Mouse (Mus musculus): Measurements from ENCODE around the gene BC030500. TPM values are rescaled to one million over a fixed set of nuclear protein-coding genes. Genes with fewer than 3 reads are reported as not detected.

The BC030500 gene
- 5.9 and 6.0 TPM in 2 replicates for polyA plus RNA-seq (2014; fragmentation: Nextera tagmentation; extraction: Ambion mirVana)

- no peak for ATAC-seq
- H3K27ac ChIP-seq (ENCODE audit: low read depth, low read length) = 0 out of 2 replicates have a peak within 1 kb of the TSS, but pooled peaks have one; percentile 39
- no peaks in the 10 kb centered on the region for H3K9me3 ChIP-seq (replicated peaks; ENCODE audit: control insufficient read depth, low read length)
- H3K9ac ChIP-seq (ENCODE audit: low read length) = peak within 1 kb of the TSS; percentile 77
- H3K4me2 ChIP-seq (ENCODE audit: low read length) = peak within 1 kb of the TSS; percentile 96
- WGBS = 4% methylated on average over 14 of the region's 14 CpGs
- H3K36me3 ChIP-seq (ENCODE audit: control insufficient read depth, insufficient read depth, low read length) = no peaks in the 10 kb centered on the region
- DNase-seq (ENCODE audit: low spot score) = no peak
- H3K4me3 ChIP-seq (ENCODE audit: low read depth, low read length) = peak within 1 kb of the TSS; percentile 59
- 0 out of 2 replicates have a peak, but pooled peaks cover 3% of the 10 kb centered on the region for H3K4me1 ChIP-seq (ENCODE audit: control insufficient read depth, insufficient read depth, low read length)
- H3K27me3 ChIP-seq (replicated peaks; ENCODE audit: control insufficient read depth, insufficient read depth, low read length) = no peaks in the 10 kb centered on the region
Observed at GRCm38 (mm10) chr8:58911677-58912076, at the start of gene BC030500. Gene BC030500 (plus strand): TSS chr8:58911755.

DNA sequence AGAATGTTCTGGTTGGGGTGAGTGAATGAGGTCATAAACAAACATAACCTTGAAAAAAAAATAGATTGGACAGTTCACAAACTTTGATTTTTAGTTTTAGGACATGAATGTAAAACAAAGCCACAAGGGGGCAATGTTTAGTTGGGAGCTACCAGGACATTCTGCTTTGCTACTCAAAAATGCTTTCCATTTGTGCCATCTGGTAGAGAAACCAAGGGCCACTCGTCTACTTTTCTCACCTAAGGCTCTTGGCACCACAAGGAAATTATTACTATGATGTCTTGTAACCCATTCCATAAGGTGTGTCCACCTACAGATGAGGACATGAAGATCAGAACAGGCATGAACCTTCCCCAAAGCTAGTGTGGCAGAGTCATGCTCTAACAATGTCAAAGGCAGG, 25.1 kb upstream of the BC030500 start:
- DNase-seq (ENCODE audit: low spot score) (peak; percentile 56), ATAC-seq (0 out of 2 replicates have a peak, but pooled peaks have one; percentile 23)
- Histone ChIP-seq H3K4me2 (ENCODE audit: low read length) (no peak overlapping the region), H3K36me3 (ENCODE audit: control insufficient read depth, insufficient read depth, low read length) (no peaks in the 10 kb centered on the region), H3K9ac (ENCODE audit: low read length) (no peak overlapping the region), H3K27me3 (replicated peaks; ENCODE audit: control insufficient read depth, insufficient read depth, low read length) (no peaks in the 10 kb centered on the region), H3K4me3 (ENCODE audit: low read depth, low read length) (no peak overlapping the region), H3K4me1 (ENCODE audit: control insufficient read depth, insufficient read depth, low read length) (no peaks in the 10 kb centered on the region), H3K27ac (ENCODE audit: low read depth, low read length) (no peak overlapping the region), H3K9me3 (replicated peaks; ENCODE audit: control insufficient read depth, low read length) (no peaks in the 10 kb centered on the region)
- WGBS = 11% methylated on average over 1 of the region's 1 CpGs

GRCm38 (mm10) chr8:58890591-58890990, 21.0 kb upstream of the BC030500 start:
- Histone ChIP-seq H3K9me3 (replicated peaks; ENCODE audit: control insufficient read depth, low read length) (no peaks in the 10 kb centered on the region), H3K27me3 (replicated peaks; ENCODE audit: control insufficient read depth, insufficient read depth, low read length) (no peaks in the 10 kb centered on the region), H3K27ac (ENCODE audit: low read depth, low read length) (no peak overlapping the region), H3K4me3 (ENCODE audit: low read depth, low read length) (no peak overlapping the region), H3K4me2 (ENCODE audit: low read length) (no peak overlapping the region), H3K4me1 (ENCODE audit: control insufficient read depth, insufficient read depth, low read length) (no peaks in the 10 kb centered on the region), H3K9ac (ENCODE audit: low read length) (no peak overlapping the region), H3K36me3 (ENCODE audit: control insufficient read depth, insufficient read depth, low read length) (no peaks in the 10 kb centered on the region)
- ATAC-seq (no peak), DNase-seq (ENCODE audit: low spot score) (no peak)
- 96% methylated on average over 3 of the region's 3 CpGs for WGBS

DNA sequence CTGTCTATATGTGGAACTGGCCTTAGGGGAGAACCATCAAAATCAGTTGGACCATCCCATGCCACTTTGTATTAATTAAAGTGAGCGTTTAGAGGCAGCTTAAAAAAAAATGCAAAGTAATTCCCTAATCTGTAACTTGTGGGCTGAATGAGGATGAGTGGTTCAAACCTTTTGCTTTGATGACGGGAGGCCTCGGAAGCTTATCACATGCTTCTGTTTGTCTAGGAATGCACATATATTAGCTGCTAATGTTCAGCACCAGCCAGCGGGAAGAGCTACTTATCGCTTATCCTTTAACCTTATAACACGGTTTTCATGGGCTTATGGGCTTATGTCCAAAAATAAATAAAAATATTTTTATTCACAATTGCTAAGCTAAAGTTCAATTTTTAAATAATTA, 15.6 kb upstream of the BC030500 start:
- DNase-seq (ENCODE audit: low spot score) (no peak), ATAC-seq (no peak)
- no peak overlapping the region for H3K4me2 ChIP-seq (ENCODE audit: low read length)
- no peaks in the 10 kb centered on the region for H3K27me3 ChIP-seq (replicated peaks; ENCODE audit: control insufficient read depth, insufficient read depth, low read length)
- no peaks in the 10 kb centered on the region for H3K4me1 ChIP-seq (ENCODE audit: control insufficient read depth, insufficient read depth, low read length)
- no peaks in the 10 kb centered on the region for H3K36me3 ChIP-seq (ENCODE audit: control insufficient read depth, insufficient read depth, low read length)
- H3K9ac ChIP-seq (ENCODE audit: low read length) = no peak overlapping the region
- H3K9me3 ChIP-seq (replicated peaks; ENCODE audit: control insufficient read depth, low read length) = no peaks in the 10 kb centered on the region
- H3K27ac ChIP-seq (ENCODE audit: low read depth, low read length) = no peak overlapping the region
- no peak overlapping the region for H3K4me3 ChIP-seq (ENCODE audit: low read depth, low read length)
- WGBS = 70% methylated on average over 6 of the region's 6 CpGs

DNA sequence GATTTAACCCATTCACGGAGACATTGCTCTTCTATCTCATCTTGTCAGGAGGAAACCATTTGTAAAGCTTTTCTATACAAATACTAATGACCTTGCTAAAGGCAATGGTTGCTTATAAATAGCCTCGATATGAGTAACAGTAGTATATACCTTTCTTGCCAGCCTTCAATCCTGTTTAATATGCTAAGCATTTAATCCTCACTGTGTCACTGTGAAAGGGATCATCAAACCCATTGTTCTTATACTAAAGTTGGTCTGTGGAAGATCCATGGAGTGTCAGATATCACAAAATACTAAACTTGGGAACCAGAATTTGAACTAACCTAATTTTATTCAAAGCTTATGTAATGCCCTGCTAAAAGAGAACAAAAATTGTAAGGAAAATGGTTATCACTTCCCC, 7.1 kb upstream of the BC030500 start:
- no peaks in the 10 kb centered on the region for H3K9me3 ChIP-seq (replicated peaks; ENCODE audit: control insufficient read depth, low read length)
- no peaks in the 10 kb centered on the region for H3K27me3 ChIP-seq (replicated peaks; ENCODE audit: control insufficient read depth, insufficient read depth, low read length)
- H3K4me1 ChIP-seq (ENCODE audit: control insufficient read depth, insufficient read depth, low read length) = no peaks in the 10 kb centered on the region
- no peak overlapping the region for H3K27ac ChIP-seq (ENCODE audit: low read depth, low read length)
- no peak overlapping the region for H3K9ac ChIP-seq (ENCODE audit: low read length)
- DNase-seq (ENCODE audit: low spot score) = no peak
- WGBS = 14% methylated on average over 2 of the region's 2 CpGs
- H3K4me2 ChIP-seq (ENCODE audit: low read length) = no peak overlapping the region
- H3K36me3 ChIP-seq (ENCODE audit: control insufficient read depth, insufficient read depth, low read length) = no peaks in the 10 kb centered on the region
- no peak for ATAC-seq
- no peak overlapping the region for H3K4me3 ChIP-seq (ENCODE audit: low read depth, low read length)

GRCm38 (mm10) chr8:58912196-58912839, 763 bp downstream of the BC030500 start, which contains the start of gene Galntl6:
Gene Galntl6 (minus strand): TSS chr8:58912640.
- peak within 1 kb of the TSS; percentile 77 for H3K9ac ChIP-seq (ENCODE audit: low read length)
- 0 out of 2 replicates have a peak within 1 kb of the TSS, but pooled peaks have one; percentile 39 for H3K27ac ChIP-seq (ENCODE audit: low read depth, low read length)

DNA sequence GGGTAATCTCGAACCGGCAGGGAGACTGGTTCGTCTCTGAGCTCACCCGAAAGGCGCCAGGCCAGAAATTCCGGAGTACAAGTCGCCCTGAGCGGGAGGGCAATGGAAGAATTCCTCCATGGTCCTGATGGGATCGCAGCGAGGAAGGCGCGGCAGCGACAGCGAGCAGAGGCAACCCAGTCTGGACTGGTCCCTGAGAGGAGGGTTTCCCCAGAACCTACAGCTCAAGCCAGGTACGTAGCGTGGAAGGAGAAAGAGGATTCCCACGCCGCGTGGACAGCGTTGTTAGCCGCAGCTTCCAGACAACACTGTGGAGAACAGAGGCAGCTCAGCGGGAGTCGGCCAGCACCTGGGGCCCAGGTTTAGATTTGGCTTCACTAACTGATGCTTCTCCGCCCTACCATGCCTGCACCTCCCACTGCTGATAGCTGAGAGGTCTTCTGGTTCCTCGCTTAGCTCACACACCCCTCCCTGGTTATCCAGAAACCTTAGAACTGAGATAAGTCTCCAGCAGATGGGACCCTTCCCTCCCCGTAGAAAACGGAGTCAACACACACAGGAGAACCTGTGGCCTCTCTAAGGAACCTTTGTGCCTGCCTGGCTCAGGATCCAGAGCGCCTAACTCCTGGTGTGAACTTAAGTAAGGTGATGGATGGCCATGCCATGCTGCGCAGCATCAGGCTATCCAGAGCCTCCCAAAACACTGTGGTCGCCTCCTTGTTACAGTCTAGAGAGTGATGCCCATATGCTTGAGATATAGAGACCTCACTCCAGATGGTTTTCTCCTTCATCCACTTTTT, 1.5 kb downstream of the BC030500 start:
- DNase-seq (ENCODE audit: low spot score) (peak; percentile 43), ATAC-seq (peak; percentile 83)
- Histone ChIP-seq H3K27ac (ENCODE audit: low read depth, low read length) (0 out of 2 replicates have a peak overlapping the region, but pooled peaks have one; percentile 39), H3K4me1 (ENCODE audit: control insufficient read depth, insufficient read depth, low read length) (0 out of 2 replicates have a peak, but pooled peaks cover 3% of the 10 kb centered on the region), H3K9me3 (replicated peaks; ENCODE audit: control insufficient read depth, low read length) (no peaks in the 10 kb centered on the region), H3K9ac (ENCODE audit: low read length) (peak overlapping the region; percentile 77), H3K4me2 (ENCODE audit: low read length) (peak overlapping the region; percentile 96), H3K36me3 (ENCODE audit: control insufficient read depth, insufficient read depth, low read length) (no peaks in the 10 kb centered on the region), H3K27me3 (replicated peaks; ENCODE audit: control insufficient read depth, insufficient read depth, low read length) (no peaks in the 10 kb centered on the region), H3K4me3 (ENCODE audit: low read depth, low read length) (peak overlapping the region; percentile 59)
- 2% methylated on average over 30 of the region's 30 CpGs for WGBS

More at GRCm38 (mm10) chr8:58912196-58912839, 763 bp downstream of the BC030500 start, which contains the start of gene Galntl6:
- Histone ChIP-seq H3K4me1 (ENCODE audit: control insufficient read depth, insufficient read depth, low read length) (0 out of 2 replicates have a peak, but pooled peaks cover 3% of the 10 kb centered on the region), H3K27me3 (replicated peaks; ENCODE audit: control insufficient read depth, insufficient read depth, low read length) (no peaks in the 10 kb centered on the region), H3K4me2 (ENCODE audit: low read length) (peak within 1 kb of the TSS; percentile 96), H3K4me3 (ENCODE audit: low read depth, low read length) (peak within 1 kb of the TSS; percentile 59), H3K36me3 (ENCODE audit: control insufficient read depth, insufficient read depth, low read length) (no peaks in the 10 kb centered on the region), H3K9me3 (replicated peaks; ENCODE audit: control insufficient read depth, low read length) (no peaks in the 10 kb centered on the region)
- WGBS = under 1% methylated on average over 37 of the region's 37 CpGs
- DNase-seq (ENCODE audit: low spot score) (peak; percentile 46), ATAC-seq (peak; percentile 75)

- Histone ChIP-seq H3K27ac (ENCODE audit: low read depth, low read length) (no peak overlapping the region), H3K4me3 (ENCODE audit: low read depth, low read length) (0 out of 2 replicates have a peak overlapping the region, but pooled peaks have one; percentile 59), H3K27me3 (replicated peaks; ENCODE audit: control insufficient read depth, insufficient read depth, low read length) (no peaks in the 10 kb centered on the region), H3K9me3 (replicated peaks; ENCODE audit: control insufficient read depth, low read length) (no peaks in the 10 kb centered on the region), H3K9ac (ENCODE audit: low read length) (no peak overlapping the region), H3K36me3 (ENCODE audit: control insufficient read depth, insufficient read depth, low read length) (no peaks in the 10 kb centered on the region), H3K4me1 (ENCODE audit: control insufficient read depth, insufficient read depth, low read length) (0 out of 2 replicates have a peak, but pooled peaks cover 3% of the 10 kb centered on the region), H3K4me2 (ENCODE audit: low read length) (peak overlapping the region; percentile 96)
- ATAC-seq (no peak), DNase-seq (ENCODE audit: low spot score) (no peak)
- WGBS = 61% methylated on average over 2 of the region's 3 CpGs
Observed at GRCm38 (mm10) chr8:58913640-58913968, 2.0 kb downstream of the BC030500 start.

All from forebrain, embryonic 14.5 days (tissue).